Mouse (Mus musculus) heart, postnatal 0 days (tissue): ENCODE results near the gene Palm. TPM values are rescaled to one million over a fixed set of nuclear protein-coding genes. Genes with fewer than 3 reads are reported as not detected.
A peak's percentile ranks its signal among the peaks of the same experiment; 100 is the strongest.

ENCODE experiments used
- ATAC-seq: fragments of 200-750 bp; cut with Nextera tagmentation; 2 replicates; pipeline ENCODE4 v1.8.0; 2017; ENCODE audit warnings: low read depth, moderate number of reproducible peaks, moderate library complexity; ENCODE audit not compliant: insufficient read depth
- DNase-seq: peaks from one replicate; pipeline ENCODE4 v3.0.0-alpha.2; 2016; ENCODE audit warnings: low spot score
- H3K27ac ChIP-seq: fragments of 300-500 bp; sonication (generic); 2 replicates; pipeline ENCODE4 v1.5.1; 2014; ENCODE audit warnings: low read depth, mild to moderate bottlenecking
- H3K27me3 ChIP-seq: fragments of 300-500 bp; sonication (generic); 2 replicates; pipeline ENCODE4 v1.6.1; 2014; ENCODE audit warnings: low read length, mixed read lengths; ENCODE audit not compliant: control insufficient read depth, insufficient read depth
- H3K36me3 ChIP-seq: fragments of 300-500 bp; sonication (generic); replicated peaks from 2 replicates; pipeline ENCODE4 v1.6.1; 2014; ENCODE audit warnings: low read length, mixed read lengths; ENCODE audit not compliant: control insufficient read depth, insufficient read depth
- H3K4me1 ChIP-seq: fragments of 300-500 bp; sonication (generic); 2 replicates; pipeline ENCODE4 v1.6.1; 2014; ENCODE audit warnings: antibody characterized with exemption; ENCODE audit not compliant: control insufficient read depth, insufficient read depth
- H3K4me2 ChIP-seq: fragments of 300-500 bp; sonication (generic); 2 replicates; pipeline ENCODE4 v1.6.1; 2014; ENCODE audit warnings: low read depth, mild to moderate bottlenecking, low read length, moderate library complexity
- H3K4me3 ChIP-seq: fragments of 300-500 bp; sonication (generic); 2 replicates; pipeline ENCODE4 v1.5.1; 2014; ENCODE audit warnings: low read depth, low read length
- H3K9ac ChIP-seq: fragments of 300-500 bp; sonication (generic); replicated peaks from 2 replicates; pipeline ENCODE4 v1.6.1; 2014; ENCODE audit warnings: low read depth, low read length, mixed read lengths
- H3K9me3 ChIP-seq: fragments of 300-500 bp; sonication (generic); replicated peaks from 2 replicates; pipeline ENCODE4 v1.6.1; 2016; ENCODE audit warnings: low read length; ENCODE audit not compliant: control insufficient read depth
- CTCF ChIP-seq: IDR thresholded peaks from 2 replicates; pipeline ENCODE4 v1.5.1; 2016; ENCODE audit warnings: antibody characterized with exemption, control low read depth, low read depth
- EP300 ChIP-seq: IDR thresholded peaks from 2 replicates; pipeline ENCODE4 v1.6.1; 2016; ENCODE audit warnings: antibody characterized with exemption, low read depth
- whole genome bisulfite sequencing: fragments of 180-500 bp; shearing (Covaris S2); extraction: QIAGEN DNeasy Blood & Tissue Kit; methylation state at CpG from one replicate; pipeline ENCODE4 v1.1.7; 2014; 5-methylcytosine and 5-hydroxymethylcytosine counted together
- polyA plus RNA-seq: library from polyadenylated mRNA; unstranded; fragments of >200 nt; fragmentation: Nextera tagmentation; extraction: Ambion mirVana; gene quantifications from 2 replicates; pipeline ENCODE4 v1.2.1, GENCODE M21; 2015
- total RNA-seq: library from RNA; depleted of rRNA; stranded (reverse); fragments of >200 nt; gene quantifications from 2 replicates; pipeline ENCODE4 v1.2.3, GENCODE M21; 2014; ENCODE audit warnings: low replicate concordance

The Palm gene
- total and polyA plus RNA-seq, 2 experiments from 2014 or later, result 44.0 to 52.3 TPM

DNA sequence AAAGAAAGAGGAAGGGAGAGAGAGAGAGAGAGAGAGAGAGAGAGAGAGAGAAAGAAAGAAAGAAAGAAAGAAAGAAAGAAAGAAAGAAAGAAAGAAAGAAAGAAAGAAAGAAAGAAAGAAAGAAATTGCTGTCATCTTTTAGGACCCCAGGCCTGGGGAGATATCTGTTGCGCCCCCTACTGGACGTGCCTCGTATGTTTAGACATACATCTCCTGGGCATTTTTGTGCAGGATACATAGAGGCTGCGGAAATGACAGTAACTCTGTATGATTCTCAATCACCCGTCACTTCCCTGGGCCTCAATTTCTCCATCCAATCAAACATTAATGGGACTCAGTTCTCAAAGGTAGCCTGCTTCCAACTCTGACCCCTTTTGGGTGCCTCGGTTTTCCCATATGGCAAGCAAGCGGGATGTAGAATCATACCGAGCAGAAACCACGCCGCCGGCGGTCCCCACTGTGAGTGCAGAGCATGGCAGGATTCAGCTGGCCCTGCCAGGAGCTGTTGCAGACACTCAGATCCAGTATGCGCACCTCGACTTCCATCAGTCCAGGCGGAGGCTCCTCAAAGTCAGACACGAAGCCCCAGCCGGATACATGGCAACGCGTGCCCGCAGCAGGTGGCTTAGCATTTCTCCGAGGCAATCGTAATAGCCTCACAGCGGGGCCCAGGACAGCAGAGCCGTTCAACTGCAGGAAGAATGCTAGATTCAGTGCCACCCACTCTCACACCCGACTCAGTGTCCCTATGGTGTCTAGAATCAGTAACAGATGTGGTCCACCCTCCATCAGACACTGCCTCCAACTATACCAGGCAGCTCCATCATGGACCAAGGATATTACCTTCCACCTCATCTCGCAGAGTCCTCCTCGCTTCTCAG is 9.2 kb upstream of the Palm start:
- no peak overlapping the region for H3K27ac ChIP-seq
- H3K9ac ChIP-seq, result no peak overlapping the region
- WGBS, result 41% methylated on average over 27 of the region's 27 CpGs
- peaks cover 4% of the 10 kb centered on the region; the same call in 1 of the 2 replicates for H3K4me1 ChIP-seq
- no peaks in the 10 kb centered on the region for H3K9me3 ChIP-seq
- H3K36me3 ChIP-seq, result no peaks in the 10 kb centered on the region
- TF ChIP-seq CTCF (peak; percentile 41), EP300 (no peak)
- DNase-seq (no peak), ATAC-seq (no peak)
- no peak overlapping the region for H3K4me3 ChIP-seq
- H3K27me3 ChIP-seq, result peaks cover 7% of the 10 kb centered on the region
- H3K4me2 ChIP-seq, result no peak overlapping the region

GRCm38 (mm10) chr10:79788386-79789158 is 4.8 kb upstream of the Palm start:
- Histone ChIP-seq H3K4me2 (no peak overlapping the region), H3K27ac (no peak overlapping the region), H3K4me3 (no peak overlapping the region)

GRCm38 (mm10) chr10:79789581-79789980 is 3.8 kb upstream of the Palm start:
- no peak overlapping the region for H3K9ac ChIP-seq
- 43% methylated on average over 2 of the region's 2 CpGs for WGBS
- ATAC-seq (no peak), DNase-seq (no peak)
- no peak for TF ChIP-seq EP300
- TF ChIP-seq CTCF, result no peak
- no peak overlapping the region for H3K4me3 ChIP-seq
- no peaks in the 10 kb centered on the region for H3K27me3 ChIP-seq
- no peaks in the 10 kb centered on the region for H3K9me3 ChIP-seq
- H3K4me1 ChIP-seq, result no peaks in the 10 kb centered on the region; the same call in 1 of the 2 replicates
- no peak overlapping the region for H3K4me2 ChIP-seq
- H3K36me3 ChIP-seq, result no peaks in the 10 kb centered on the region
- H3K27ac ChIP-seq, result no peak overlapping the region

More at GRCm38 (mm10) chr10:79788386-79789158, 4.8 kb upstream of the Palm start:
- Histone ChIP-seq H3K4me1 (no peaks in the 10 kb centered on the region; the same call in 1 of the 2 replicates), H3K27me3 (no peaks in the 10 kb centered on the region; the same call in 1 of the 2 replicates), H3K36me3 (no peaks in the 10 kb centered on the region), H3K9me3 (no peaks in the 10 kb centered on the region), H3K9ac (no peak overlapping the region)
- WGBS, result 31% methylated on average over 7 of the region's 7 CpGs
- TF ChIP-seq EP300 (no peak), CTCF (peak; percentile 87)
- DNase-seq (peak; percentile 65), ATAC-seq (no peak)

- Histone ChIP-seq H3K27me3 (no peaks in the 10 kb centered on the region), H3K4me1 (peaks cover 4% of the 10 kb centered on the region), H3K9me3 (no peaks in the 10 kb centered on the region), H3K4me3 (no peak within 1 kb of the TSS), H3K36me3 (no peaks in the 10 kb centered on the region), H3K9ac (no peak within 1 kb of the TSS), H3K4me2 (no peak within 1 kb of the TSS), H3K27ac (no peak within 1 kb of the TSS)
- DNase-seq, result no peak
- ATAC-seq, result no peak
- WGBS, result 82% methylated on average over 4 of the region's 4 CpGs
- TF ChIP-seq EP300 (no peak), CTCF (no peak)
These were observed 2.5 kb upstream of the Palm start, which contains the start of gene Prss57 for GRCm38 (mm10) chr10:79790861-79791260. Gene Prss57 (minus strand): TSS chr10:79790961.

DNA sequence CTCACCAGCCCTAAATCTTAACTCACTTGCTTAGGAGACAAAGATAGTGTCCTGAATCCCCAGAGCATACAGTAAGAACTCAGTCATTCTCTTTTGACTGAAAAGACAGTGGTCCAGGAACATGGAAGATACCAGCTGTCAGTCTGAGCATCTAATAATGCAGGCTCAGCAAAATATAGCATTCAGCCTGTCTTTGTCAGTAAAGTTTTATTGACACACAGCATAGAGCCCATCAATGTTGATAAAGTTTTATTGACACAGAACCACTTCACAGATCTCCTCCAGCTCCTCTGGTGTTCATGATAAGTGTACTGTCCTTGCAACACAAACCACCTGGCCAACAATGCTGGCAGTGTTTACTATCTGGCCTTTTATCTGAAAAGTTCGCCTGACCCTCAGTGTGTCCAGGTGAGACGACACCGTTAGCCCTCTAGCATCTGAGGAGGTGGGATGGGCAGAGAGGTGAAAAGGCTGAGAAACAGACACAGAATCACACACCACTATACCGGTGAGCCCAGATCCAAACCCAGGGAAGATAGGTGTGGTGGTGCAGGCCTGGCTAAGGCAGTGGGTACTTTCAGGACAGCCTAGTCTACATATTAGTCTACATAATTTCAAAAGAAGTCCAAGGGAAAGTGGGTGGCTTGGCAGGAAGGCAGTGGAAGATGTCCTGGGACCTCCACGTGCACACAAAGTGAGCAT is 882 bp upstream of the Palm start:
- no peaks in the 10 kb centered on the region for H3K27me3 ChIP-seq
- no peaks in the 10 kb centered on the region for H3K36me3 ChIP-seq
- H3K27ac ChIP-seq, result no peak overlapping the region
- no peak overlapping the region for H3K9ac ChIP-seq
- DNase-seq, result no peak
- WGBS, result 82% methylated on average over 5 of the region's 5 CpGs
- H3K9me3 ChIP-seq, result no peaks in the 10 kb centered on the region
- TF ChIP-seq EP300, result no peak
- no peak for TF ChIP-seq CTCF
- peaks cover 8% of the 10 kb centered on the region for H3K4me1 ChIP-seq
- H3K4me3 ChIP-seq, result no peak overlapping the region
- no peak overlapping the region for H3K4me2 ChIP-seq
- ATAC-seq, result no peak
